Mouse (Mus musculus) thymus, adult 18-20 months (tissue): ENCODE results near the gene Srl.
"Not testable (repeated sequence)": the region's sequence is repeated elsewhere in the genome, so short reads cannot be mapped to it uniquely, and the experiment has no call there.

Experiments used
- DNase-seq, 2 experiments: peaks; one replicate each; pipeline ENCODE4 v3.0.0; 2022; ENCODE audit warnings: mixed read lengths in 2 of 2

Srl gene

GRCm38 (mm10) chr16:4541501-4542198 is at the start of gene Srl:
TSS of gene Srl (minus strand) at chr16:4541816.
- peak; percentile 93 to 95 for DNase-seq

- no peak for DNase-seq
These were observed 48.6 kb upstream of the Srl start for GRCm38 (mm10) chr16:4590236-4590635.

- DNase-seq: no peak
These were observed 46.0 kb upstream of the Srl start for GRCm38 (mm10) chr16:4587516-4588210.

- peak; percentile 93 for DNase-seq
These were observed 45.0 kb upstream of the Srl start for GRCm38 (mm10) chr16:4586531-4587123.

GRCm38 (mm10) chr16:4585642-4586530 is 44.3 kb upstream of the Srl start:
- DNase-seq: no peak

GRCm38 (mm10) chr16:4584438-4584837 is 42.8 kb upstream of the Srl start:
- no peak for DNase-seq

- DNase-seq: no peak
These were observed 42.2 kb upstream of the Srl start for GRCm38 (mm10) chr16:4583807-4584206.

GRCm38 (mm10) chr16:4581179-4581578 is 39.6 kb upstream of the Srl start:
- not testable (repeated sequence) for DNase-seq

GRCm38 (mm10) chr16:4578630-4579029 is 37.0 kb upstream of the Srl start:
- DNase-seq: no peak

- DNase-seq: peak in 1 of 2 experiments; percentile 30
These were observed 35.3 kb upstream of the Srl start for GRCm38 (mm10) chr16:4576873-4577272.

GRCm38 (mm10) chr16:4576038-4576437 is 34.4 kb upstream of the Srl start:
- DNase-seq: no peak

GRCm38 (mm10) chr16:4570737-4571136 is 29.1 kb upstream of the Srl start:
- no peak for DNase-seq

GRCm38 (mm10) chr16:4567912-4568311 is 26.3 kb upstream of the Srl start:
- DNase-seq: peak; percentile 41 to 47

- peak; percentile 56 to 68 for DNase-seq
These were observed 18.7 kb upstream of the Srl start for GRCm38 (mm10) chr16:4560145-4560952.

GRCm38 (mm10) chr16:4559715-4560144 is 18.1 kb upstream of the Srl start, which contains the start of gene Tfap4:
TSS of gene Tfap4 (minus strand) at chr16:4559854.
- peak; percentile 69 to 82 for DNase-seq

GRCm38 (mm10) chr16:4558980-4559631 is 17.5 kb upstream of the Srl start:
- DNase-seq: peak; percentile 49 to 67

GRCm38 (mm10) chr16:4558384-4558979 is 16.9 kb upstream of the Srl start:
- DNase-seq: peak; percentile 88 to 90

- DNase-seq: peak; percentile 63 to 66
These were observed 16.3 kb upstream of the Srl start for GRCm38 (mm10) chr16:4557949-4558348.

- no peak for DNase-seq
These were observed 15.5 kb upstream of the Srl start for GRCm38 (mm10) chr16:4557085-4557484.

- no peak for DNase-seq
These were observed 13.9 kb upstream of the Srl start for GRCm38 (mm10) chr16:4555555-4555954.
